Mouse (Mus musculus): ENCODE measurements around the gene Smarcd1. TPM values are rescaled to one million over a fixed set of nuclear protein-coding genes. Genes with fewer than 3 reads are reported as not detected.

Gene Smarcd1
- polyA plus RNA-seq, 1 experiment from 2014 or later: 10.9 TPM

- H3K4me3 ChIP-seq (ENCODE audit: low read depth, low read length): no peak overlapping the region
- H3K4me2 ChIP-seq (replicated peaks; ENCODE audit: low read depth): no peak overlapping the region
- DNase-seq (ENCODE audit: low spot score) (peak; percentile 74), ATAC-seq (ENCODE audit: low FRiP score, low TSS enrichment) (no peak)
- 3% methylated on average over 12 of the region's 12 CpGs for WGBS
- H3K9ac ChIP-seq (ENCODE audit: low read length): no peak overlapping the region
- H3K4me1 ChIP-seq (replicated peaks; ENCODE audit: control insufficient read depth, insufficient read depth): 0 out of 2 replicates have a peak, but pooled peaks cover 2% of the 10 kb centered on the region
- TF ChIP-seq CTCF (IDR thresholded peaks at IDR 0.05; ENCODE audit: low read depth) (peak; percentile 95), EP300 (optimal IDR thresholded peaks at IDR 0.05) (no peak)
- no peaks in the 10 kb centered on the region for H3K9me3 ChIP-seq (ENCODE audit: control insufficient read depth, low read length)
- H3K36me3 ChIP-seq (ENCODE audit: control insufficient read depth, insufficient read depth, low read length): no peaks in the 10 kb centered on the region
- no peak overlapping the region for H3K27ac ChIP-seq (replicated peaks)
- peaks cover 5% of the 10 kb centered on the region; the same call in 1 of the 2 replicates for H3K27me3 ChIP-seq (ENCODE audit: control insufficient read depth, insufficient read depth, low read length)
Measured at GRCm38 (mm10) chr15:99668881-99669280, 33.0 kb upstream of the Smarcd1 start.

GRCm38 (mm10) chr15:99669392-99669791 is 32.5 kb upstream of the Smarcd1 start:
- TF ChIP-seq EP300 (optimal IDR thresholded peaks at IDR 0.05) (no peak), CTCF (IDR thresholded peaks at IDR 0.05; ENCODE audit: low read depth) (no peak)
- no peak overlapping the region for H3K9ac ChIP-seq (ENCODE audit: low read length)
- 8% methylated on average over 1 of the region's 1 CpGs for WGBS
- H3K4me2 ChIP-seq (replicated peaks; ENCODE audit: low read depth): no peak overlapping the region
- H3K27ac ChIP-seq (replicated peaks): no peak overlapping the region
- H3K4me3 ChIP-seq (ENCODE audit: low read depth, low read length): no peak overlapping the region
- no peaks in the 10 kb centered on the region for H3K36me3 ChIP-seq (ENCODE audit: control insufficient read depth, insufficient read depth, low read length)
- H3K27me3 ChIP-seq (ENCODE audit: control insufficient read depth, insufficient read depth, low read length): peaks cover 5% of the 10 kb centered on the region; the same call in 1 of the 2 replicates
- no peaks in the 10 kb centered on the region for H3K9me3 ChIP-seq (ENCODE audit: control insufficient read depth, low read length)
- DNase-seq (ENCODE audit: low spot score) (no peak), ATAC-seq (ENCODE audit: low FRiP score, low TSS enrichment) (no peak)
- no peaks in the 10 kb centered on the region for H3K4me1 ChIP-seq (replicated peaks; ENCODE audit: control insufficient read depth, insufficient read depth)

DNA sequence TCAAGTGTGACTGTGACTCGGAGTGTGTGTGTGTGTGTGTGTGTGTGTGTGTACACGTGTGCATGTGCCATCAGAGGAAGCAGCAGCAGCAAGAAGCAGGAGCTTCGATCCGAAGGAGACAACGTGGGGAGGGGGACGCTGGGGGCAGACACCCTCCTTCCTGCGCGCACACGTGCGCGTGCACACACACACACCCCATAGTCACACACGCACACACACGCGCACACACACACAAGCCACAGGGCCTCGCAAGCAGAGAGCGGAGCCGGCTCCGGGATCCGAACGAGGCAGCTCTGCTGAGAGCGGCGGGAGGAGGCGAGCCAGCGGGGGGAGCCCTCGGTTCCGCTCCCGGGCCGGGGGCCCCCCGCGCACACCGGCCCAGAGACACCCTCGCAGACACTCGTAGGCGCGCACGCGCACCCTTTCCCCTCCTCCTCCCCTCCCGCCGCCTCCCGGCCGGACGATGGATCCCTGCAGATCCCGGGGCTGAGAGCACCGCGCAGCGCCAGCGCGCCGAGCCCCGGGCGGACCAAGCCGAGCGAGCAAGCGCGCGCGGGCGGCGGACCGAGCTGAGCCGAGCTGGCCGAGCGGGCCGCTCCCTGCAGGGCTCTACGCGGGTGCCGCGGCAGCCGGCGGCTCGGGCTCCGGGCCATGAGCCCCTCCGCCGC is 31.6 kb upstream of the Smarcd1 start, which contains the start of gene Asic1:
Gene Asic1, plus strand, starts transcription at position 215 of the 668 bp plus-strand sequence.
- Histone ChIP-seq H3K27me3 (ENCODE audit: control insufficient read depth, insufficient read depth, low read length) (peaks cover 5% of the 10 kb centered on the region; the same call in 1 of the 2 replicates), H3K36me3 (ENCODE audit: control insufficient read depth, insufficient read depth, low read length) (no peaks in the 10 kb centered on the region), H3K4me1 (replicated peaks; ENCODE audit: control insufficient read depth, insufficient read depth) (no peaks in the 10 kb centered on the region), H3K9me3 (ENCODE audit: control insufficient read depth, low read length) (no peaks in the 10 kb centered on the region), H3K9ac (ENCODE audit: low read length) (peak within 1 kb of the TSS; percentile 48), H3K27ac (replicated peaks) (no peak within 1 kb of the TSS), H3K4me2 (replicated peaks; ENCODE audit: low read depth) (peak within 1 kb of the TSS; percentile 96), H3K4me3 (ENCODE audit: low read depth, low read length) (peak within 1 kb of the TSS; percentile 50)
- DNase-seq (ENCODE audit: low spot score) (peak; percentile 79), ATAC-seq (ENCODE audit: low FRiP score, low TSS enrichment) (peak; percentile 87)
- TF ChIP-seq CTCF (IDR thresholded peaks at IDR 0.05; ENCODE audit: low read depth): peak; percentile 25; the same call in 1 of the 2 replicates
- no peak for TF ChIP-seq EP300 (optimal IDR thresholded peaks at IDR 0.05)
- under 1% methylated on average over 63 of the region's 74 CpGs for WGBS

DNA sequence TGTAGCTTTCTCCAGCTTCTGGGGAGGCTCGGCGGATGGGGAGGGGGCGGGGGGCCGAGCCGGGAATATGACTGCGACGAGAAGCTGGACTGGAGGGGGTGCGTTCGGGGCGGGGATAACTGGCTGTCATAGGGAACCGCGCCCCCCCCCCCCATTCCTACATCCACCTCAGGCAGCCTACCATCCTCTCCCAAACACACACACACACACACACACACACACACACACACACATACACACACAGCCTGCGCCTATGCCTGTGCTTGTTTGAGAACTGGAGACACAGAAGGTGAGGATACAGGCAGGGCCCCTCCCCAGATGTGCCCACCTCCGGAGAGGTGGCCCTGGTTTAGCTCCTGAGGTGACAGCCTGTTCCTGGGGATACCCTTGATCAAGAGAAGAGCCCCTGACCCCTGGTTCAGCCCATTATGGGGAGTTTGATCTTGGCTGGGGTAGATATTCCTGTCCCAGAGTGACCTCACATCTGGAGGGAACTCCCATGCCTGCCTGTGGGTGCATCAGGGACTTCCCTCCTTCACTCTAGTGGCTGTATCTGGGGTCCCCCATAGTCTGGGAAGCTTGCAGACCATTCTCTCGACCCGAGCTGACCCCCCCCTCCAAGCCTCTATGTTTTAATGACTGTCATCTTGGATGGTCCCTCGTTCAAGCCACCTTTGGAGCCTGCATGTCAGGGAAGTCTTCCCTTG is 30.8 kb upstream of the Smarcd1 start:
- TF ChIP-seq EP300 (optimal IDR thresholded peaks at IDR 0.05) (no peak), CTCF (IDR thresholded peaks at IDR 0.05; ENCODE audit: low read depth) (no peak)
- H3K4me1 ChIP-seq (replicated peaks; ENCODE audit: control insufficient read depth, insufficient read depth): no peaks in the 10 kb centered on the region
- ATAC-seq (ENCODE audit: low FRiP score, low TSS enrichment) (no peak), DNase-seq (ENCODE audit: low spot score) (no peak)
- H3K36me3 ChIP-seq (ENCODE audit: control insufficient read depth, insufficient read depth, low read length): no peaks in the 10 kb centered on the region
- peak overlapping the region; percentile 48 for H3K9ac ChIP-seq (ENCODE audit: low read length)
- H3K4me2 ChIP-seq (replicated peaks; ENCODE audit: low read depth): peak overlapping the region; percentile 96
- 10% methylated on average over 14 of the region's 17 CpGs for WGBS
- H3K9me3 ChIP-seq (ENCODE audit: control insufficient read depth, low read length): no peaks in the 10 kb centered on the region
- H3K27ac ChIP-seq (replicated peaks): no peak overlapping the region
- H3K4me3 ChIP-seq (ENCODE audit: low read depth, low read length): peak overlapping the region; percentile 50
- H3K27me3 ChIP-seq (ENCODE audit: control insufficient read depth, insufficient read depth, low read length): peaks cover 5% of the 10 kb centered on the region; the same call in 1 of the 2 replicates

- Histone ChIP-seq H3K36me3 (ENCODE audit: control insufficient read depth, insufficient read depth, low read length) (no peaks in the 10 kb centered on the region), H3K4me3 (ENCODE audit: low read depth, low read length) (no peak overlapping the region), H3K9me3 (ENCODE audit: control insufficient read depth, low read length) (no peaks in the 10 kb centered on the region), H3K4me1 (replicated peaks; ENCODE audit: control insufficient read depth, insufficient read depth) (no peaks in the 10 kb centered on the region), H3K27me3 (ENCODE audit: control insufficient read depth, insufficient read depth, low read length) (peaks cover 5% of the 10 kb centered on the region; the same call in 1 of the 2 replicates), H3K9ac (ENCODE audit: low read length) (no peak overlapping the region), H3K27ac (replicated peaks) (no peak overlapping the region), H3K4me2 (replicated peaks; ENCODE audit: low read depth) (no peak overlapping the region)
- TF ChIP-seq CTCF (IDR thresholded peaks at IDR 0.05; ENCODE audit: low read depth) (no peak), EP300 (optimal IDR thresholded peaks at IDR 0.05) (no peak)
- WGBS: 70% methylated on average over 14 of the region's 14 CpGs
- DNase-seq (ENCODE audit: low spot score): no peak
- ATAC-seq (ENCODE audit: low FRiP score, low TSS enrichment): no peak
Measured at GRCm38 (mm10) chr15:99671783-99672182, 30.1 kb upstream of the Smarcd1 start.
